Mouse (Mus musculus) heart, adult 2 months (tissue): Measurements from ENCODE around the gene Cox20.

Experiments
- CTCF ChIP-seq: fragments of 200-600 bp; IDR thresholded peaks from 2 replicates; pipeline ENCODE4 v1.8.1; 2022; ENCODE audit warnings: antibody characterized with exemption, mild to moderate bottlenecking, moderate library complexity
- EP300 ChIP-seq: fragments of 200-500 bp; IDR thresholded peaks from 2 replicates; pipeline ENCODE4 v1.6.1; 2011; ENCODE audit warnings: low read depth, low read length, control low read depth; ENCODE audit not compliant: insufficient read depth
- POLR2A ChIP-seq: fragments of 200-500 bp; IDR thresholded peaks from 2 replicates; pipeline ENCODE4 v1.6.1; 2011; ENCODE audit warnings: mild to moderate bottlenecking, low read depth, low read length, control low read depth; ENCODE audit not compliant: insufficient read depth

DNA sequence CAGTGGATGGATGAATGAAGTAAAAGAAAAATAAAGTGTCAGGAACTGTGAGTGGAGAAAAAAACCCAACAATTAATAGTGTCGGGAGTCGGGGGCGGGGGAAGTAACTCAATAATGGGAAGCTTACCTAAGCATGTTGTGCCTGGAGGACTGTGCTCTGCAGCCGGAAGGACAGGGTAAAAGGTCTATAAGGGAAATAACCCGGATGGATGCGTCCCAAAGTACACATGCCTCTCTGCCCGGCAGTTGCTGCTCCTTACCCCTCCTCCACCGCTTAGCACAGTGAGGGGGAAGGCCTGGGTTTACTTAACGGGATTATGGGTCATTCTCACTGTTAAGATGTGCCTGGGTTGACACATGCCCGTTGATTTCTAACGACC lies 50.3 kb downstream of the Cox20 start:
- TF ChIP-seq CTCF = no peak
- TF ChIP-seq POLR2A = no peak
- TF ChIP-seq EP300 = 0 out of 2 replicates have a peak, but pooled peaks have one; percentile 42
